Mouse (Mus musculus) MEL (cell line): ENCODE results near the gene Cacna1i. TPM values are rescaled to one million over a fixed set of nuclear protein-coding genes. Genes with fewer than 3 reads are reported as not detected.

ENCODE experiments used
- DNase-seq: peaks from one replicate; pipeline ENCODE4 v3.0.0; 2011; ENCODE audit warnings: low read depth, low spot score
- H3K27ac ChIP-seq: 2 replicates; pipeline ENCODE4 v1.5.1; 2012; ENCODE audit warnings: low read depth, mild to moderate bottlenecking, control low read depth, low read length, moderate library complexity; ENCODE audit not compliant: control insufficient read depth
- H3K27me3 ChIP-seq, 2 experiments: fragments of 150-350 bp in 1 of 2; sonication (generic) in 1 of 2; 2 replicates each; pipeline ENCODE4 v1.6.1; 2012; ENCODE audit warnings: low read length in 2 of 2, mild to moderate bottlenecking in 2 of 2, improper control_type of control experiment in 1 of 2, moderate library complexity in 1 of 2; ENCODE audit not compliant: insufficient read depth in 2 of 2, control insufficient read depth in 1 of 2
- H3K36me3 ChIP-seq, 2 experiments: 2 replicates each; pipeline ENCODE4 v1.6.1; 2012 to 2014; ENCODE audit warnings: low read length in 2 of 2, improper control_type of control experiment in 1 of 2, inconsistent platforms in 1 of 2, mild to moderate bottlenecking in 1 of 2; ENCODE audit not compliant: insufficient read depth in 2 of 2, control insufficient read depth in 1 of 2
- H3K4me1 ChIP-seq, 2 experiments: fragments of 150-350 bp in 1 of 2; sonication (generic) in 1 of 2; 2 replicates each; pipeline ENCODE4 v1.6.1; 2012; ENCODE audit warnings: low read length in 2 of 2, improper control_type of control experiment in 1 of 2, mild to moderate bottlenecking in 1 of 2; ENCODE audit not compliant: insufficient read depth in 2 of 2, control insufficient read depth in 1 of 2
- H3K4me3 ChIP-seq, 2 experiments: fragments of 150-350 bp in 1 of 2; sonication (generic) in 1 of 2; 2 replicates each; pipeline ENCODE4 v1.5.1; 2012; ENCODE audit warnings: low read depth in 2 of 2, low read length in 2 of 2, mild to moderate bottlenecking in 2 of 2, moderate library complexity in 2 of 2, control low read depth in 1 of 2, improper control_type of control experiment in 1 of 2; ENCODE audit not compliant: control insufficient read depth in 1 of 2, insufficient read depth in 1 of 2
- H3K79me2 ChIP-seq: 2 replicates; pipeline ENCODE4 v1.6.1; 2012; ENCODE audit warnings: mild to moderate bottlenecking, low read length, moderate library complexity; ENCODE audit not compliant: control insufficient read depth, poor library complexity, insufficient read depth
- H3K9ac ChIP-seq: 2 replicates; pipeline ENCODE4 v1.6.1; 2012; ENCODE audit warnings: low read depth, mild to moderate bottlenecking, control low read depth, low read length, moderate library complexity; ENCODE audit not compliant: control insufficient read depth, poor library complexity, severe bottlenecking
- H3K9me3 ChIP-seq: fragments of 150-350 bp; sonication (generic); replicated peaks from 2 replicates; pipeline ENCODE4 v1.6.1; 2012; ENCODE audit warnings: mild to moderate bottlenecking, low read length, improper control_type of control experiment, moderate library complexity; ENCODE audit not compliant: insufficient read depth
- CHD1 ChIP-seq: IDR thresholded peaks from 2 replicates; pipeline ENCODE4 v1.6.1; 2012; ENCODE audit warnings: low read depth, mild to moderate bottlenecking, inconsistent platforms, low read length, improper control_type of control experiment
- CHD2 ChIP-seq: IDR thresholded peaks from 2 replicates; pipeline ENCODE4 v1.6.1; 2011; ENCODE audit warnings: low read length, improper control_type of control experiment
- CTCF ChIP-seq, 3 experiments: IDR thresholded peaks in 2 of 3; conservative IDR thresholded peaks in 1 of 3; 2 replicates each; pipeline ENCODE4 v1.5.1; 2011 to 2012; ENCODE audit warnings: low read length in 3 of 3, low read depth in 2 of 3, mild to moderate bottlenecking in 2 of 3, improper control_type of control experiment in 1 of 3, inconsistent platforms in 1 of 3, mixed read lengths in 1 of 3, moderate library complexity in 1 of 3; ENCODE audit not compliant: control insufficient read depth in 1 of 3, insufficient read depth in 1 of 3, poor library complexity in 1 of 3, severe bottlenecking in 1 of 3
- ETS1 ChIP-seq: IDR thresholded peaks from 2 replicates; pipeline ENCODE4 v1.6.1; 2012; ENCODE audit warnings: low read depth, mild to moderate bottlenecking, inconsistent platforms, low read length, improper control_type of control experiment, moderate library complexity
- JUND ChIP-seq: IDR thresholded peaks from 2 replicates; pipeline ENCODE4 v1.6.1; 2011; ENCODE audit warnings: low read depth, mild to moderate bottlenecking, improper control_type of control experiment, low read length
- MAFK ChIP-seq: IDR thresholded peaks from 2 replicates; pipeline ENCODE4 v1.6.1; 2011; ENCODE audit warnings: low read depth, mild to moderate bottlenecking, low read length, improper control_type of control experiment, borderline replicate concordance
- MAZ ChIP-seq: IDR thresholded peaks from 2 replicates; pipeline ENCODE4 v1.6.1; 2012; ENCODE audit warnings: low read depth, mild to moderate bottlenecking, inconsistent platforms, low read length, improper control_type of control experiment
- MEF2A ChIP-seq: IDR thresholded peaks from 2 replicates; pipeline ENCODE4 v1.6.1; 2014; ENCODE audit warnings: low read depth, mild to moderate bottlenecking, inconsistent platforms, low read length, improper control_type of control experiment; ENCODE audit not compliant: poor library complexity, insufficient replicate concordance, severe bottlenecking; ENCODE audit errors: extremely low read depth
- MXI1 ChIP-seq: IDR thresholded peaks from 2 replicates; pipeline ENCODE4 v1.6.1; 2011; ENCODE audit warnings: mild to moderate bottlenecking, low read depth, low read length, improper control_type of control experiment
- NELFE ChIP-seq: IDR thresholded peaks from 2 replicates; pipeline ENCODE4 v1.6.1; 2011; ENCODE audit warnings: low read depth, low read length, improper control_type of control experiment
- NRF1 ChIP-seq: IDR thresholded peaks from 2 replicates; pipeline ENCODE4 v1.6.1; 2014; ENCODE audit warnings: low read depth, mild to moderate bottlenecking, inconsistent platforms, low read length, improper control_type of control experiment, moderate library complexity; ENCODE audit not compliant: poor library complexity, insufficient read depth, severe bottlenecking
- POLR2AphosphoS2 ChIP-seq: IDR thresholded peaks from 2 replicates; pipeline ENCODE4 v1.6.1; 2011; ENCODE audit warnings: low read length, improper control_type of control experiment
- RAD21 ChIP-seq: IDR thresholded peaks from 2 replicates; pipeline ENCODE4 v1.6.1; 2011; ENCODE audit warnings: mild to moderate bottlenecking, low read depth, low read length, improper control_type of control experiment
- SIN3A ChIP-seq: IDR thresholded peaks from 2 replicates; pipeline ENCODE4 v1.6.1; 2012; ENCODE audit warnings: low read length, improper control_type of control experiment, inconsistent platforms
- TAL1 ChIP-seq: IDR thresholded peaks from 2 replicates; pipeline ENCODE4 v1.6.1; 2012; ENCODE audit warnings: mild to moderate bottlenecking, inconsistent platforms, low read length, moderate library complexity, mixed read lengths
- UBTF ChIP-seq: IDR thresholded peaks from 2 replicates; pipeline ENCODE4 v1.6.1; 2012; ENCODE audit warnings: low read depth, mild to moderate bottlenecking, inconsistent platforms, low read length, improper control_type of control experiment, moderate library complexity, borderline replicate concordance; ENCODE audit not compliant: insufficient read depth
- USF2 ChIP-seq, 2 experiments: IDR thresholded peaks; 2 replicates each; pipeline ENCODE4 v1.6.1; 2011 to 2012; ENCODE audit warnings: improper control_type of control experiment in 2 of 2, low read length in 2 of 2, borderline replicate concordance in 1 of 2, inconsistent platforms in 1 of 2, low read depth in 1 of 2, mild to moderate bottlenecking in 1 of 2; ENCODE audit not compliant: insufficient read depth in 1 of 2
- ZNF384 ChIP-seq: IDR thresholded peaks from 2 replicates; pipeline ENCODE4 v1.6.1; 2012; ENCODE audit warnings: low read depth, mild to moderate bottlenecking, inconsistent platforms, low read length, improper control_type of control experiment
- polyA plus RNA-seq, 2 experiments: library from polyadenylated mRNA; stranded (reverse) in 1 of 2; unstranded in 1 of 2; fragments of >175 nt in 1 of 2; fragments of >200 nt in 1 of 2; gene quantifications; 2 replicates each; pipeline versions ENCODE4 v1.2.1 to v1.2.4; 2012; ENCODE audit warnings: low replicate concordance in 2 of 2, low read depth in 1 of 2; ENCODE audit not compliant: insufficient read length in 2 of 2, insufficient read depth in 1 of 2, missing spikeins in 1 of 2
- total RNA-seq: library from RNA; depleted of rRNA; stranded (reverse); fragments of 300-350 nt; gene quantifications from 2 replicates; pipeline ENCODE4 v1.2.3, GENCODE M21; 2012

The Cacna1i gene
- total and polyA plus RNA-seq, 3 experiments: not detected

- Histone ChIP-seq H3K27me3 (peaks cover 0 to 4% of the 10 kb centered on the region in 2 experiments; a peak in 1 of 4 replicates), H3K36me3 (no peaks in the 10 kb centered on the region), H3K79me2 (no peaks in the 10 kb centered on the region), H3K27ac (no peak overlapping the region), H3K4me3 (no peak overlapping the region), H3K9ac (no peak overlapping the region), H3K4me1 (no peaks in the 10 kb centered on the region), H3K9me3 (no peaks in the 10 kb centered on the region)
- no peak for TF ChIP-seq POLR2AphosphoS2
- no peak for TF ChIP-seq NRF1
- TF ChIP-seq SIN3A: no peak
- TF ChIP-seq TAL1: no peak
- no peak for TF ChIP-seq CHD1
- DNase-seq: no peak
These were observed 8.8 kb upstream of the Cacna1i start for GRCm38 (mm10) chr15:80278121-80278759.

- no peak overlapping the region for H3K9ac ChIP-seq
- H3K79me2 ChIP-seq: no peaks in the 10 kb centered on the region
- no peaks in the 10 kb centered on the region for H3K36me3 ChIP-seq
- no peaks in the 10 kb centered on the region for H3K9me3 ChIP-seq
- peaks cover 0 to 3% of the 10 kb centered on the region in 2 experiments; a peak in 1 of 4 replicates for H3K27me3 ChIP-seq
- no peak for DNase-seq
- H3K4me3 ChIP-seq: no peak overlapping the region
- no peaks in the 10 kb centered on the region for H3K4me1 ChIP-seq
- TF ChIP-seq ZNF384 (no peak), JUND (no peak), NELFE (no peak), ETS1 (no peak), POLR2AphosphoS2 (no peak), USF2 (IDR thresholded peaks at IDR 0.05; ENCODE audit: borderline replicate concordance in 1 of 2, insufficient read depth in 1 of 2, low read depth in 1 of 2, low read length in 2 of 2) (no peak), MAZ (no peak), MEF2A (no peak), CHD2 (no peak), RAD21 (no peak), CTCF (IDR thresholded peaks at IDR 0.05 in 2 of 3, conservative IDR thresholded peaks at IDR 0.05 in 1 of 3; ENCODE audit: control insufficient read depth in 1 of 3, insufficient read depth in 1 of 3, low read depth in 2 of 3, low read length in 3 of 3, poor library complexity in 1 of 3, severe bottlenecking in 1 of 3) (no peak), MAFK (no peak), UBTF (no peak), MXI1 (no peak), NRF1 (no peak)
- no peak overlapping the region for H3K27ac ChIP-seq
These were observed 8.0 kb upstream of the Cacna1i start for GRCm38 (mm10) chr15:80279053-80279452.
